Mouse (Mus musculus): ENCODE measurements around the gene Mss51. TPM values are rescaled to one million over a fixed set of nuclear protein-coding genes. Genes with fewer than 3 reads are reported as not detected.

Mss51 gene
- polyA plus RNA-seq (2017; shearing (Covaris generic)): 1.0 TPM

DNA sequence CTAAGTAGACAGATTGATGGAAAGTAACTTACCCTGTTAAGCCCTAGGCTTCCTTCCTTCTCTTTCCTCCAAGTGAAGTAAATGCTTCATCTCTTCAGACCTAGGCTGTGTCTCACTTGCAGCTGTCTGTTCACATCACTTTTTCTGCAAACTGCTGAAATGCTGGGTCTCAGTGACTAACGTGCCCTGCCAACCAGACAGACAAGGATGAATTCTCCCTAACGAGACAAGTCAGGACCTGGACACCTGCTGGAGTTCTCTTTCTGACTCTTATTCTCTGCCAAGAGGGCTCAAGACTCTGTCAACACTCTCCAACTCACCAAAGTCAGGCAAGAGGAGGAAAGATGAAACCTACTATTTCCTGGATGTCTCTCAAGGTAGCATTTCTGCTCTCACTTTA, at the start of gene Mss51:
Gene Mss51, minus strand, starts transcription at position 299 of the 400 bp plus-strand sequence.

GRCm38 (mm10) chr14:20546415-20546814, 49.7 kb upstream of the Mss51 start, which contains the start of gene Ppp3cb:
Ppp3cb (minus strand) TSS chr14:20546573.

DNA sequence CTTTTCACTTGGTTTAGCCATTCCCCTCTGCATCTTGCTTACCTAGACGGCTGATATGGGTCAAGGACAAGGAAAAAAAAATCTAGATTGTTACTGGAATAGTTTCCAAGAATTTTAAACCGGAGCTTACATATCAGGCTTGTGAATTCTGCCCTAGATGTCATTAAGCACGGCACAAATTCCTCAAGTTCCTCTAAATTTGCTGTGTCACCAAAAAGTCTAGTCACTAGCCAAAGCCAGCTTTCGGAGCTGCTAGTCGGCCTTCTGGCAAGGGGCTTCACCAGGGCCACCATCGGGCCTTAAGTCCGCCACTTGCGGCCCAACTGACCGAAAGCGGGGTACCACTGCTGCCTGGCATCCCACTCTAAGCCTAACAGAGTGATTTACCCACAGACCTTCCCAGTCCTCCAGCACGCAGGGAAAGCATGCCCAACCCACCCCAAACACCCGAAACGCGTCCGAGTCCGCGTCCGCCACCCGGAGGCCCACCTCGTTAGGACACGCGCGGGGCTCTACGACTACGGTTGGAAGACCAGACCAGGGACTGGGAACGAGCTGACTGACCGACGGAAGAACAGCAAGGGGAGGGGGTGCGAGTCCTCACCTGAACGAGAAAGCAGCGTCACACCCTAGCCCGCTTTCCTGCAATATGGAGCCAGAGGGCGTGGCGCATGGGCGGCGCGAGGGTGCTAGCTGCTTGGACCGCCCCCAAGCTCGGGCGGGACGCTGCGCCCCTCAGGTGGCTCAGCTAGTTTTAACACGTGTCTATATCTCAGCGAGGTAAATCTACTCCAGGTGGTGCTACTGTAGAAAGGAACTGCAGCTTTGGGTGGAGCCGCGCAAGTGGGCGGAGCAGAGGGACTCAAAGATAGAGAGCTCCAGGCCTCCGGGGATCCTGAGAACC, 17.2 kb downstream of the Mss51 start, which contains the start of gene Anxa7:
Gene Anxa7, minus strand, starts transcription at position 843 of the 904 bp plus-strand sequence.

GRCm38 (mm10) chr14:20451765-20452331, 44.9 kb downstream of the Mss51 start, which contains the start of gene Cfap70:
Cfap70 (minus strand) TSS chr14:20452226.

Other genes starting within 250 kb of the Mss51 start
- gene Kcnk16, start 227.7 kb downstream of the Mss51 start, polyA plus RNA-seq (2017; shearing (Covaris generic)): not detected
- 12.5 TPM for gene Nudt13, start 202.2 kb downstream of the Mss51 start, polyA plus RNA-seq (2017; shearing (Covaris generic))
- gene Ecd, start 148.8 kb downstream of the Mss51 start, polyA plus RNA-seq (2017; shearing (Covaris generic)): 31.6 TPM
- gene Fam149b, start 148.7 kb downstream of the Mss51 start, polyA plus RNA-seq (2017; shearing (Covaris generic)): 41.4 TPM
- 91.7 TPM for gene Dnajc9, start 108.0 kb downstream of the Mss51 start, polyA plus RNA-seq (2017; shearing (Covaris generic))
- 34.9 TPM for gene Mrps16, start 103.3 kb downstream of the Mss51 start, polyA plus RNA-seq (2017; shearing (Covaris generic))
- gene Cfap70, start 44.7 kb downstream of the Mss51 start, polyA plus RNA-seq (2017; shearing (Covaris generic)): not detected
- 49.4 TPM for gene Anxa7, start 16.8 kb downstream of the Mss51 start, polyA plus RNA-seq (2017; shearing (Covaris generic))
- gene Ppp3cb, start 49.7 kb upstream of the Mss51 start, polyA plus RNA-seq (2017; shearing (Covaris generic)): 28.4 TPM
- gene Usp54, start 144.2 kb upstream of the Mss51 start, polyA plus RNA-seq (2017; shearing (Covaris generic)): 3.7 TPM
- gene Myoz1, start 159.6 kb upstream of the Mss51 start, polyA plus RNA-seq (2017; shearing (Covaris generic)): not detected
- not detected for gene Synpo2l, start 171.5 kb upstream of the Mss51 start, polyA plus RNA-seq (2017; shearing (Covaris generic))
- gene Sec24c, start 177.4 kb upstream of the Mss51 start, polyA plus RNA-seq (2017; shearing (Covaris generic)): 227 TPM
- gene Fut11, start 198.1 kb upstream of the Mss51 start, polyA plus RNA-seq (2017; shearing (Covaris generic)): 7.8 TPM
- 76.9 TPM for gene Chchd1, start 206.1 kb upstream of the Mss51 start, polyA plus RNA-seq (2017; shearing (Covaris generic))
- 48.0 TPM for gene Zswim8, start 210.7 kb upstream of the Mss51 start, polyA plus RNA-seq (2017; shearing (Covaris generic))
- gene Ndst2, start 237.7 kb upstream of the Mss51 start, polyA plus RNA-seq (2017; shearing (Covaris generic)): 25.0 TPM